Mouse (Mus musculus) neutrophil, adult 5-6 weeks (primary cell): Measurements from ENCODE around the gene Wdtc1. TPM values are rescaled to one million over a fixed set of nuclear protein-coding genes. Genes with fewer than 3 reads are reported as not detected.

ENCODE experiments used
- ATAC-seq: fragments of 151-379, 151-347 bp; 2 replicates; pipeline ENCODE4 v1.8.0; 2017; ENCODE audit warnings: mild to moderate bottlenecking, moderate TSS enrichment; ENCODE audit not compliant: insufficient number of reproducible peaks, poor library complexity, low FRiP score, severe bottlenecking; ENCODE audit errors: extremely low read depth
- total RNA-seq: library from RNA; stranded (forward); fragments of 200-1000 nt; gene quantifications from 2 replicates; pipeline ENCODE4 v1.2.3, GENCODE M21; 2017

Gene Wdtc1
- total RNA-seq, 1 experiment from 2014 or later: 23.0 TPM

DNA sequence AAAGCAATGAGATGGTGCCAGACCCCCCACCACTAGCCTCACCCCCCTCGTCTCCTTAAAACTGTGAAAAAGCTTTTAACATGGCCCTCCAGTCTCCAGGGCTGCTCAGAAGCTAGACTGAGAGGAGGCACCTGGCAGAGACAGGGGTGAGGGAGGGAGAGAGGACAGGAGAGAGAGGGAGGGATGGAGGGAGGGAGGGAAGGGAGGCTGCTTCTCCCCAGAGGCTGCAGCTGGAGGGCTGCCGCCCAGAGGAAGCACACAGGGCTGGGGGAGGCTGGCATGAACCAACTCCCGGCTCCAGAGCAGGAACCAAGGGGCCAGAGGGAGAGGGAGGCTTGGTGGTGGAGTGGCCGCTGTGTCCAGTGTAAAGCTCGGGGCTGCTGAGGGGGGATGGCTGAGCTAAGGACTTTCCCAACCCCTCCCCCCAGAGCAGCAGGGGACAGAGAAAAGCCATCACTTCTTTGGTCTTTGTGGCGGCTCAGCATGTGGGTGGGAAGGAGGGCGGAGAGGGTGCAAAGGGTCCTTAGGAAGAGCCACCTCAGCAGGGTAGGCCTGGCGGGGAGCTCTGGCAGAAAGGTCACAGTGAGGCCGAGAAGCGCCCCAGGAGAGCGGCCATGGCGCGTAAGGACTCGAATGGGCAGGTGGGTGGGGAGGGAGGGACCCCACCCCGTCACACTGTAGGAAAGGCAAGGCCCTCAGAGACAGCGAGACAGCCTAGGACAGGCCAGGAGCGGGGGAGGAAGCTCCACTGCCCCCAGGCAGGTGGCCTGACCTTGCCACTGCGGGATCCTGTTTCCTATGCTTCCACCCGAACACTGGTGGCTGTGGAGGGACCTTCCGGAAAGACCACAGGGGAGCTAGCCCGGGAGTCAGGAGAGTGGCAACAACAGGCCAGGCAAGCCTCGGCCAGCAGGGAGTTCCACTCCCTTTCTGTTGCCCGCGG lies 60.1 kb downstream of the Wdtc1 start:
- no peak for ATAC-seq

DNA sequence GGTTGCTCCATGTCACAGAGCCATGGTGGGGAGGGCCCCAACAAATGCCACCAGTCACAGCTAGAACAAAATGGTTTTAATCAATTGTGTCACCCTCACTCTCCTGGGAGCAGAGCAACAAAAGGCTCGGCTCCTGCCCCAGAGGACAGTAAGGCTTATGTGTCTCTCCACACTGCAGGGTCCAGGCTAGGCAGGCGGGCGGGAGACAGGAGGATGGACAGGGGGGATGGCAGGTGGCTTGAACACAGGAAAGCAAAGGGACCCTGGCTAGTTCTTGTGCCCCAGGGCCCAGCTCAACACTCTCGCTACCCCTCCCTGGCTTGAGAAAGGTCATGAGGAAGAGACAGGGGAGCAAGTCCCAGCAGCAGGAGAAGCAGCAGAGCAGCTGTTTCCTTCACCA lies 60.9 kb downstream of the Wdtc1 start:
- ATAC-seq: no peak

- ATAC-seq: no peak
Observed at GRCm38 (mm10) chr4:133291255-133291654, 62.0 kb downstream of the Wdtc1 start.

DNA sequence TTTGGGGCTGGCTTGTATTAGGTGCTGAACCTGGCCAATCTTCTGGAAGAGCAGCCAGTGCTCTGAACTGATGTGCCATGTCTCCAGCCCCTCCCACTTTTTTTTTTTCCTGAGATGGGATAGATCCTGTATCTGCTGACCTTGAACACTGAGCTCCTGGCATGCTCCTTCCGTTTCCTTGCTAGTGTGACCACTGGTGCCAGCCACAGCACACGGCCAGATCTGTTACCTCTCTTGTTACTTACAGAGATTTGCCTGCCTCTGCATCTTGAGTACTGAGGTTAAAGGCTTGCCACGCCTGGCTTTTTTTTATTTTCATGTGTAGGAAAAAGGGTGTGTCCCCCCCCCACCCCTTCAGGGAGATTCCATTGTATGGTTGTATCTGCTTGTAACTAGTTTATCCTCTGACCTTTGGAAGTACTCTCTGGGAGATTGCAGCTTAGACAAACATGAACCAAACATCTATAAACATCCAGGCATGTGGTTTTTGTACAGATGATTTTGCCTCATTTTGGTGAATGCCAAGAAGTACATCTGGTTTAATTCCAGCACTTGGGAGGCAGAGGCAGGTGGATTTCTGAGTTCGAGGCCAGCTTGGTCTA lies 66.7 kb downstream of the Wdtc1 start:
- no peak for ATAC-seq

DNA sequence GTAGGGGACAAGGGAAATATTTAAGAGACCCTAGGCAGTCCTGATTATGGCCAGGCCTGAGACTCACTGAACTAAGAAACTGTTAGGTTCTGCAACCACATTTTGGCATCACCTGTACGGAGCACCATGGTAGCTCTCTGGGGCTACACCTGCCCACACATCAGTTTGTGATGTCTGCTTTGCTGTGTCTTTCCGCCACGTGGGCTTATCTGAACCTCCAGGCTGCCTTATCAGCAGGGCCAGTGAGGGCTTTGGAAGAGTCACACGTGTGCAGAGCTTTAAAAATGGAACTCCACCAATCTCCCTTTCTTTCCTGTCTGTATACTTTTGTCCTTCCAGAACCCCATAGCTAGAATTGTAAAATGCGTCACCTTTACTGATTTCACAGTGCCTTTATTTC lies 67.3 kb downstream of the Wdtc1 start:
- no peak for ATAC-seq

- no peak for ATAC-seq
Observed at GRCm38 (mm10) chr4:133285299-133285698, 68.0 kb downstream of the Wdtc1 start.

DNA sequence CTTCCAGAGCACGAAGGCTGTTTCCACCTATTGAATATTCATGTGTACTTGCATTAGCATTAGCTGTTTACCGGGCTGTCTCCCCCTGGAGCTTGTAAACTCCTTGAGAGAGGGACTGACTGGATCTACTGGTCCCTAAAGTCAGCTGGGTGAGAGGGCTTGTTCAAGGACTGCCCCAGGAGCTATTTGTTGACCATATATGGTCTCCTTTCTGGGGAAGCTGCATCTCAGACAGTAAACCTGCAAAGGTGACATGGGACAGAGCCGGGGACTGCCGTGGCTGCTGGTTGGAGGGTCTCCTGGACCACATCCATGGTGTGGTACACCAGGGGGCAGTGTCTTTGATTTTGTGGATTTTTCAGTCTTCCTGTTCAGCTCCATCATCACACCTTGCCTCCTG lies 70.6 kb downstream of the Wdtc1 start:
- ATAC-seq: no peak

DNA sequence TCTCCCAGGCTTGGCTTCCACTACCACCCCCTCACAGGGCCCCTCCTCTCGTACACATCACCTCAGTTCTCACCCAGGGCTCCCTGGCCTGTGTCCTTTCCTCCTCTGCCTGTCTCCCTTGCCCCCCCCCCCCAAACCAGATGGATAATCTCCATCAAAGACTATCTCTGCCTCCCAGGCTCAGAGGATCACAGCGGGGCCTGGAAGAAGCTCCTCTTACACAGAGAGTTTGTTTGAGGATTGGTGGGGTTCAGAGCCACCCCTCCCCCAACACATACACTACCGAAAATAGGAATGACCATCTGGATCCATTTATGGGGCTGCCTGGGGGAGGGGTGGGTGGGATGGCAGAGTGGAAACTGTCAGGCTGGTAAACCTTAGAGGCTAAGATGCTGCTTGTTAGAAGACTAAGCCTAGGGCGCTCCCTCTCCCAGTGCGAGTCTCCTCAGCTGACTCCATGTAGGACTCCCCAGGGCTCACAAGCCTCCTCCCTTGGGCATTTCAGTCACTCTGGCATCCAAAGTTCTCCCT lies 71.3 kb downstream of the Wdtc1 start:
- no peak for ATAC-seq

DNA sequence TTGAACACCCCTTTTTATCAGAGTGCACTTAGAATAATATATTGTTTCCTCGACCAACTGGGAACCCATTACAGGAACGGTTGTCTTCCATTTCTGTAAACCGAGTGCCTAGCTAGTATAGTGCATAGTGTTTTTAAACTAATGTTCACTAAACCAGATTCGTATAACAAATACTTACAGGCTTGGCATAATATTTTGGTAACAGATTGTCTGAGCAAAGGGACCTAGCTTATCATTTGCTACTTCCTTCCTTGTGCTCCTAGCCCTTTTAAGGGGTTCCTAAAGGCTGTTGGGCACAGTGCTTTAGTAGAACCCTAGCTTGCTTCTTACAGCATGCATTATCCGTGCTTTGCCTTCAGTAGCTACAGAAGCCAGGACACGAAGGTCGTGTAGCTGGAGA lies 71.8 kb downstream of the Wdtc1 start:
- no peak for ATAC-seq

DNA sequence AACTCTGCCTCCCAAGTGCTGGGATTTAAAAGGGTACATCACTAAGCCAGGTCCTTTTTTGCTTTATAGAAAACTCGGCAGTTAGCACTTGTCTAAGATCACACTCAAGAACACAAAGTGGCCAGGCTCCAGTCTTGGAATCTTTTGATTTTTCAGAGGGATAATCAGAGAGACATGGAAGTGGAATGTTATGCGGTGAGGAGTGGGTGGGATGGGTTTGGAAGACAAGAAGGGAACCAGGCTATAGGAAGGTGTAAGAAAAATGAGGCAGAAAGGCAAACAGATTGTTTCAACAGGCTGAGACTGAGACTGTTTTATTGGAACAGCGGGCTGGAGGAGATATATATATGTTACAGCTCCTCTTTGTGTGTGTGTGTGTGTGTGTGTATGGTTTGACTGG lies 74.8 kb downstream of the Wdtc1 start:
- ATAC-seq: no peak

DNA sequence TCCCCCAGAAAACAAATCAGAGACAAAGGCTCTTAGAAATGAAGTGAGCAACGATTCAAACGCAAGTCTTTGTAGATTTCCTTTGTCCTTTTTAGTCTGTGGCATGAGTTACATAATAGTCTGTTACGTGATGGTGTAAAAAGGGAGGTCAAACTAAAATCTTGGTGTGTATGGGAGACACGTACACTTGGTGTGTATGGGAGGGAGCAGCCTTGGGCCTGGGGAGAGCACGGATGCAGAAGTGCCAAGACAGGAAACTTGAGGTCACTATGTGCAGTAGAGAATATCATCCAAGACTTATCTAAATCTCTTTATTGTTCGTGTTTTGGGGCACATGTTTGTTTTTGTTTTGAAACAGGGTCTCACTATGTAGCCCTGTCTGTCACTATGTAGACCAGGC lies 75.2 kb downstream of the Wdtc1 start:
- no peak for ATAC-seq

- peak; percentile 84 for ATAC-seq
Observed at GRCm38 (mm10) chr4:133277104-133278026, 75.9 kb downstream of the Wdtc1 start, which contains the start of gene Tmem222. Gene Tmem222, minus strand, starts transcription at chr4:133277792.

DNA sequence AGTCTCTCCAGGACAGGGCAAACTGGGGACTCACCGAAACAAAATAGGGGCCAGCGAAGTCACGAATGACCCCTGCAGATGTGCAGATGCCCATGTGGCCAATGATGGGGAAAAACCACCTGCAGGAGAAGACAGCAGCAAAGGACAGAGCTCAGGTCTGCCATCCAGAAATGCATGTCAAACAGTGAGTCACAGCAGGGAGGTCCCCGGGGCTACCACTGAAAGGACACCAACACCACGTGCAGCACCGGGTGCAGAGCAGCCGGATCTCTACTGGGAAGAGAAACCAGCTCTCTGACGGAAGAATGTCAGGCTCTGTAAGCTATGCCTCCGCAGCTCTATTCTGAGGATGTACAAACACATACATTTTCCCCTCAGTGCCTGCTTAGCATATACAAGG lies 82.4 kb downstream of the Wdtc1 start:
- no peak for ATAC-seq

- ATAC-seq: no peak
Observed at GRCm38 (mm10) chr4:133269596-133269995, 83.7 kb downstream of the Wdtc1 start.

DNA sequence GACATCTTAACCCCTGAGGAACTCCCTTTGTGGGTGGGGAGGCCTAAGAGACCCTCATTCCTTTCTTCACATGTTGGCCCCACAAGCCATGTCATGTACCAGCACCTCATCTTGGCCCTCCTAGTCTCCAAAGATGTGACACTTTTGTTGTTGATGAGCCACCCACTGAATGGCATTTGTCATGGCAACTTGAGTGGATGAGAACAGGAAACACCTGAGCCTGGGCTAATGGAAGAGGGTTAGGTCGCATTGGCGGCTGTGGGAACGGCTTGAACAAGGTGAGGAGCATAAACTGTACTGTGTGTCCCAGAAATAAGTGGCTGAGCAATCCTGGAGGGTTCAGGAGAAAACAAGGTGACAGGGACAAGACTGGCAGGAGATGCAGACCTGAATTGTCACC lies 84.3 kb downstream of the Wdtc1 start:
- ATAC-seq: no peak

DNA sequence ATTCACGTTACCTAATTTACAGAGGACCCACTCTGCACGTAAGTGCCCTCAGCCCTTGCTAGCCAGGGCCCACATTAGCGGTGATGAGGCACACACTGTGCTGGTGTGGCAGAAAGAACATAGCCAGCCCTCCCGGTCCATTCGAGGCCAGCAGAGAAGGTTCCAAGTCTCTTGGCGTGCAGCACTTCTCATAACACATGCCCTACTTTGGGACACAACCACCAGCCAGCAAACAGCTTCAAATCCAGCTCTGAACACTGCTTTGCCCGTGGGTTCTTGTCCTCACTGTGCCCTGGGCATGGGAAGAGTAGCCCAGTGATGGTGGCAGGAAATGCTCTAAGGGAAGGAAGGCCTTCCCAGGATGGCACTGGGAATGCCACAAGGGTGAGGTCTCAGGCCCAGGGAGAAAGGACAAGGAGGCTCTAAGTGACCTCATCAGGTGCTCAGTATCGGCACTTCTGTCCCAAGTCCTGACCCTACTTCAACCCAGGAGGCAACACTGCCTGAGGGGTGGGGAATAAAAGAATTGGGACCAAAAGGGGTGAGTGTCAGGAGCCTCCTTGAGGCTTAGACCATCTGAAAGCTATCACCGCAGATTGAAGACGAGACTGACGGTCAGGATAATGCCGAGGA lies 86.9 kb downstream of the Wdtc1 start:
- no peak for ATAC-seq

DNA sequence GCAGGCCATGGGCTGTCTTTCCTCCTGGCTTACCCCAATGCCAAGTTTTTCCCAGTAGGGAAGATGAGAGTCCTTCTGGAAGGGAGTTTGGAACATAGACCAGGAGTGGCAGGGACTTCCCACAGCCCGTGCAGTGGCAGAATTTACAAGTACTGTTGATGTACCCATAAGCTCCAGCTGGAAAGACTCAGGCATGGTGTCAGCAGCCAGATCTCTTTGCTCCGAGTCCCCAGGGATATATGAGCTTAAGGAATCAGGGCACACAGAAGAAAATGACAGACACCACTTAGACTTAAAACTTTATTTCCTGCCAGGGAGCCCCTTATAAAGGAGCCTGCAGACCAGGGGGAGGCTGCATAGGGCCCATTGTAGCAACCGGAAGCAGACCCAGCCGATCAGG lies 87.5 kb downstream of the Wdtc1 start:
- no peak for ATAC-seq

DNA sequence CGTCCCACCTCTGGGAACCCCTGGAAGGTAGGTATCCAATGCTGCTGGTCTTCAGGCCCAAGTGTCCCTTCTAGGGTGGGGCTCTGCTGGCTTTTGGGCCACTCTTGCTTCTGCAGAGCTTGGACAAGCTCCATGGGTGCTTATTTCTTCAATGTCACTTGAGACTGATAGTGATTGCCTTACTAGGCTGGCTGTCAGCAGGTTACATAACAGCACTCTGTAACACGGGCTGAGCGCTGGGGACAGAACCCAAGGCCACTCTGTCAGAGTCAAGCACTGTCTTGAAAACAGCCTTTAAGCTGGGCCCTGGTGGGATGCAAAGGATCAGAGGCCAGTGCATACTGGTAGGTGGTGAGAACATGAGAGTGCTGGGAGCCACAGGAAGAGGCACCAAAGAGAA lies 88.0 kb downstream of the Wdtc1 start:
- ATAC-seq: no peak

DNA sequence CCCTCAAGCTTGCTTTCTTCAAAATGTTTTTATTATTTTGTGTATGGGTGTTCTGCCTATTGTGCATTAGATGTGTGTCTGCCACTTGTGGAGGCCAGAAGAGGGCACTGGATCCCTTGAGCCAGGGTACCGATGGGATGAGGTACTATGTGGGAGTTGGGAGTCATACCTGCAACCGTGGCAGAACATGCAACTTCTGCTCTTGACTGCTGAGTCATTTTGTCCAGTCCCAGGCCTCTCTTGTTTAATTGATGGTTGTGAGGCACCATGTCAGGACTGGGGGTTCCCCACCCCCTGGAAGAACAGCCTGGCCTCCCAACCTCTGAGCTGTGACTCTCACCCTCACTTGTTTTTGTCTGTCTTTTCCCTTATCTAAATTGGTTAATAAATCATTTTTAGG lies 88.7 kb downstream of the Wdtc1 start:
- ATAC-seq: no peak
